Mouse (Mus musculus): ENCODE measurements around the gene Crybb1. TPM values are rescaled to one million over a fixed set of nuclear protein-coding genes. Genes with fewer than 3 reads are reported as not detected.

Crybb1 gene
- polyA plus RNA-seq, 1 experiment, result 0.26 TPM

- WGBS, result 64% methylated on average over 16 of the region's 16 CpGs
- DNase-seq (ENCODE audit: low read depth, low spot score), result no peak
Observed at GRCm38 (mm10) chr5:112259862-112260650, 4.4 kb downstream of the Crybb1 start.

GRCm38 (mm10) chr5:112260818-112261217 lies 5.2 kb downstream of the Crybb1 start:
- DNase-seq (ENCODE audit: low read depth, low spot score), result no peak
- WGBS, result 68% methylated on average over 3 of the region's 3 CpGs

GRCm38 (mm10) chr5:112264099-112264498 lies 8.5 kb downstream of the Crybb1 start:
- DNase-seq (ENCODE audit: low read depth, low spot score), result no peak
- WGBS, result 75% methylated on average over 7 of the region's 7 CpGs

GRCm38 (mm10) chr5:112265110-112265509 lies 9.5 kb downstream of the Crybb1 start:
- 67% methylated on average over 5 of the region's 5 CpGs for WGBS
- no peak for DNase-seq (ENCODE audit: low read depth, low spot score)

- WGBS, result 41% methylated on average over 10 of the region's 10 CpGs
- DNase-seq (ENCODE audit: low read depth, low spot score), result no peak
Observed at GRCm38 (mm10) chr5:112265515-112265914, 9.9 kb downstream of the Crybb1 start.

- 48% methylated on average over 9 of the region's 9 CpGs for WGBS
Observed at GRCm38 (mm10) chr5:112266011-112266777, 10.6 kb downstream of the Crybb1 start.

GRCm38 (mm10) chr5:112270764-112271541 lies 15.3 kb downstream of the Crybb1 start:
- 40% methylated on average over 24 of the region's 24 CpGs for WGBS
- DNase-seq (ENCODE audit: low read depth, low spot score), result no peak

More at GRCm38 (mm10) chr5:112266011-112266777, 10.6 kb downstream of the Crybb1 start:
- no peak for DNase-seq (ENCODE audit: low read depth, low spot score)

- WGBS, result 42% methylated on average over 2 of the region's 2 CpGs
- no peak for DNase-seq (ENCODE audit: low read depth, low spot score)
Observed at GRCm38 (mm10) chr5:112272934-112273333, 17.3 kb downstream of the Crybb1 start.

- DNase-seq (ENCODE audit: low read depth, low spot score), result no peak
- WGBS, result 33% methylated on average over 2 of the region's 2 CpGs
Observed at GRCm38 (mm10) chr5:112273746-112274463, 18.3 kb downstream of the Crybb1 start.

- no peak for DNase-seq (ENCODE audit: low read depth, low spot score)
- WGBS, result 24% methylated on average over 4 of the region's 4 CpGs
Observed at GRCm38 (mm10) chr5:112275021-112275804, 19.6 kb downstream of the Crybb1 start.

- WGBS, result under 1% methylated on average over 61 of the region's 62 CpGs
- DNase-seq (ENCODE audit: low read depth, low spot score), result peak; percentile 94
Observed at GRCm38 (mm10) chr5:112276267-112276873, 20.8 kb downstream of the Crybb1 start, which contains the start of gene Tpst2. TSS of gene Tpst2 (plus strand) at chr5:112276691.

GRCm38 (mm10) chr5:112276907-112277348 lies 21.3 kb downstream of the Crybb1 start:
- 2% methylated on average over 24 of the region's 24 CpGs for WGBS
- DNase-seq (ENCODE audit: low read depth, low spot score), result no peak

- WGBS, result 71% methylated on average over 11 of the region's 11 CpGs
- no peak for DNase-seq (ENCODE audit: low read depth, low spot score)
Observed at GRCm38 (mm10) chr5:112277906-112278470, 22.4 kb downstream of the Crybb1 start.

- no peak for DNase-seq (ENCODE audit: low read depth, low spot score)
- WGBS, result 76% methylated on average over 17 of the region's 17 CpGs
Observed at GRCm38 (mm10) chr5:112279181-112280021, 23.8 kb downstream of the Crybb1 start.

GRCm38 (mm10) chr5:112280151-112280550 lies 24.5 kb downstream of the Crybb1 start:
- no peak for DNase-seq (ENCODE audit: low read depth, low spot score)
- WGBS, result 75% methylated on average over 7 of the region's 7 CpGs

GRCm38 (mm10) chr5:112280863-112281660 lies 25.4 kb downstream of the Crybb1 start:
- 66% methylated on average over 15 of the region's 15 CpGs for WGBS
- no peak for DNase-seq (ENCODE audit: low read depth, low spot score)

All from large intestine, adult 2 months (tissue).